Comparison of ENCODE assay signal across 19 mouse cellular contexts in the genomic region with DNA sequence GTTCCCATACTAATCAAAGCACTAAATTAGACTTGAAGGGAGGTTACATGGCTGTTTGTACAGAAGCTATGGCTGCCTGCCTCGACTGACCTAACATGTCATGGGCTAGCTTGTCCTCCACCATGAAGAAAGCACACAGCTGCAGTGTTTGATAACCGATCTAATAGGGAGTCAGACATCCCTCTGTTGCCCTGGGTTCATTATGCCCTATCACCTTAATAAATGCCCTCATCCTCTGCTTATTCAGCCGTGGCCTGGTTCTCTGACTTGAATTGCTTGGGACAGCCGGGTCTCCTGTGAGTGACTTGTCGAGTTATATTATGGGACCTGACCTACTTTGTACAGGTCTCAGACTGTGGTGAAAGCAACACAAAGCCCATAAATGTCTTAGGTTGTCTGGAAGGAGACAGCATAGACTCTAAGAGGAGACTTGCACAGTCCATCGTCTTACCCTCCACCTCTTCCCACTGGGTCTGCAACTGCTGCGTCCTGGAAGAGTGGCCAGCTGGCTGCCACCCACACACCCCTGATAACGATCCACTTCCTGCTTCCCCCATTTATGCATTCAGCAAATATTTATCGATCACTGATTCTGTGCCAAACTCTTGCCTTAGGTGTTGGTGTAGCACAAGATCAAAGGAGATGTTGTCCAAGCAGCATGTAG.
"Had no signal": no experiment of that assay in that cellular context is flagged by ENCODE, and none has a peak within 500 bp of the region (broad histone marks: within the 10 kb centered on the region; RNA-seq: fewer than 3 reads in every experiment).

No protein-coding gene starts in this region.

- H3K9me3 ChIP-seq: midbrain, embryonic 10.5 days; midbrain, embryonic 12.5 days; neural tube, embryonic 13.5 days; neural tube, embryonic 15.5 days had no signal

- H3K4me3 ChIP-seq: midbrain, embryonic 10.5 days; midbrain, embryonic 12.5 days; myocyte; neural tube, embryonic 13.5 days; neural tube, embryonic 15.5 days had no signal

- H3K27me3 ChIP-seq: midbrain, embryonic 12.5 days; neural tube, embryonic 13.5 days; neural tube, embryonic 15.5 days had no signal

- H3K4me2 ChIP-seq: lung, embryonic 14.5 days; midbrain, embryonic 12.5 days; neural tube, embryonic 13.5 days; neural tube, embryonic 15.5 days had no signal

- DNase-seq: lung, adult 18-20 months; lung, embryonic 14.5 days; lung, postnatal 10 days; lung, postnatal 4 days; midbrain, embryonic 14.5 days; right cerebral cortex, adult 18-20 months; right cerebral cortex, postnatal 25 days; right cerebral cortex, postnatal 4 days; spleen, adult 18-20 months; thymus, adult 18-20 months; thymus, postnatal 14 days; thymus, postnatal 36 days had no signal

- H3K36me3 ChIP-seq: midbrain, embryonic 10.5 days; midbrain, embryonic 12.5 days; neural tube, embryonic 13.5 days; neural tube, embryonic 15.5 days had no signal

- ATAC-seq: midbrain, embryonic 16.5 days had no signal

- H3K9ac ChIP-seq: liver, embryonic 14.5 days; lung, embryonic 14.5 days; midbrain, embryonic 12.5 days; neural tube, embryonic 13.5 days; neural tube, embryonic 15.5 days had no signal

- H3K27ac ChIP-seq: liver, embryonic 14.5 days; midbrain, embryonic 10.5 days; midbrain, embryonic 12.5 days; neural tube, embryonic 13.5 days; neural tube, embryonic 15.5 days had no signal
